Mouse (Mus musculus) midbrain, embryonic 10.5 days (tissue): ENCODE results near the gene Cdh13. TPM values are rescaled to one million over a fixed set of nuclear protein-coding genes. Genes with fewer than 3 reads are reported as not detected.

Source experiments
- DNase-seq: peaks from one replicate; pipeline ENCODE4 v3.0.0-alpha.2; 2017; ENCODE audit warnings: low spot score
- H3K27ac ChIP-seq: fragments of 300-500 bp; sonication (generic); replicated peaks from 2 replicates; pipeline ENCODE4 v1.5.1; 2016; ENCODE audit warnings: mild to moderate bottlenecking
- H3K27me3 ChIP-seq: fragments of 300-500 bp; sonication (generic); 2 replicates; pipeline ENCODE4 v1.6.1; 2016; ENCODE audit warnings: low read depth, mild to moderate bottlenecking; ENCODE audit not compliant: poor library complexity, severe bottlenecking
- H3K36me3 ChIP-seq: fragments of 300-500 bp; sonication (generic); 2 replicates; pipeline ENCODE4 v1.6.1; 2016; ENCODE audit warnings: mild to moderate bottlenecking, moderate library complexity
- H3K4me1 ChIP-seq: fragments of 300-500 bp; sonication (generic); 2 replicates; pipeline ENCODE4 v1.6.1; 2016
- H3K4me3 ChIP-seq: fragments of 300-500 bp; sonication (generic); 2 replicates; pipeline ENCODE4 v1.5.1; 2016; ENCODE audit warnings: mild to moderate bottlenecking, moderate library complexity
- H3K9me3 ChIP-seq: fragments of 300-500 bp; sonication (generic); replicated peaks from 2 replicates; pipeline ENCODE4 v1.6.1; 2016; ENCODE audit warnings: mild to moderate bottlenecking
- whole genome bisulfite sequencing: fragments of 180-500 bp; shearing (Covaris S2); methylation state at CpG from one replicate; pipeline ENCODE4 v1.1.7; 2016; 5-methylcytosine and 5-hydroxymethylcytosine counted together
- polyA plus RNA-seq: library from polyadenylated mRNA; unstranded; fragments of >200 nt; fragmentation: Nextera tagmentation; extraction: Ambion mirVana; gene quantifications from 2 replicates; pipeline ENCODE4 v1.2.1, GENCODE M21; 2016

Gene Cdh13
- polyA plus RNA-seq, 1 experiment from 2014 or later, result 2.5 TPM

DNA sequence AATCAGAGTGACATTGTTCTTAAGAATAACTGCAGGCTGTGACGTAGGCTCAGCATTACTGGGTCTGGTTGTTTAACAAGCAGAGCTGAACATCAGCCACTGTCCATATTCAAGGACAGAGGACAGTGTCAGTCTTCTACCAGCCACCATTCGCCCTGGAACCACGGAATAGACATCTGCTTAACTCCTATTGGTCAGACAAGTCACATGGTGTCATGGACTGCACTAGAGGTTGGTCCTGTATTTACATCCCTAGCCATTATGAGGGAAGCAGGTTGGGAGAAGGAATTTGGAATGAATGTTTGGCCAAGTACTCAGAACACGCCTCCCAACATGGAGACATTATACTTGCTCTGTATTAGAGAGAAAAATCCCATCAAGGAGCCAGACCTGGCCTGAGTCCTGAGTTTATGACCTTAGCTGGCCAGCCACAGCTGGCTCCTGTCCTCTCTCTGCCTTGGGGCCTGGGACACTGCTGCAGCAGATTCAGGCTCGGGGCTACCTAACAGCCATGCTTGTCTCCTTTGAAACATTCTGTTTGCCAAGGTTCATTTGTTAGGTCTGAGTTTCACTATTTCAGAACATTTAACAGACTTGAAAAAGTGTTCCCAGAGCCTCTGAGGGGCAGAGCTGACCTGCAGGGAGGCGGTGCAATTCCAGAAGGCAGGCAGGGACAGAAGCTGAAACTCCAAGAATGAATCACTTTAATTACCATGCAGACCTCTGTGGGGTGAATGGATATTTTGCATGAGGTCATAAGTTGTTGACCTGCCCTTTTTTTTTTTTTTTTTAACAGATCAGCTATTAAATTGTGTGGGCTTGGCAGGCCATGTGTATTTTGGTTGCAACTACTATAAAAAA is 282.6 kb downstream of the Cdh13 start:
- H3K4me1 ChIP-seq, result peaks cover 4% of the 10 kb centered on the region; the same call in 1 of the 2 replicates
- no peaks in the 10 kb centered on the region for H3K36me3 ChIP-seq
- no peaks in the 10 kb centered on the region for H3K27me3 ChIP-seq
- H3K4me3 ChIP-seq, result no peak overlapping the region
- no peak overlapping the region for H3K27ac ChIP-seq
- DNase-seq, result no peak
- no peaks in the 10 kb centered on the region for H3K9me3 ChIP-seq
- WGBS, result 81% methylated on average over 6 of the region's 6 CpGs

- 78% methylated on average over 8 of the region's 8 CpGs for WGBS
- H3K27me3 ChIP-seq, result no peaks in the 10 kb centered on the region
- no peak overlapping the region for H3K27ac ChIP-seq
- DNase-seq, result no peak
- no peaks in the 10 kb centered on the region for H3K36me3 ChIP-seq
- H3K4me3 ChIP-seq, result no peak overlapping the region
- H3K9me3 ChIP-seq, result no peaks in the 10 kb centered on the region
- H3K4me1 ChIP-seq, result peaks cover 4% of the 10 kb centered on the region; the same call in 1 of the 2 replicates
Measured at GRCm38 (mm10) chr8:118569366-118569765, 285.8 kb downstream of the Cdh13 start.

GRCm38 (mm10) chr8:118581256-118581655 is 297.7 kb downstream of the Cdh13 start:
- no peak overlapping the region for H3K27ac ChIP-seq
- WGBS, result 82% methylated on average over 1 of the region's 1 CpGs
- no peak overlapping the region for H3K4me3 ChIP-seq
- no peak for DNase-seq
- H3K4me1 ChIP-seq, result no peaks in the 10 kb centered on the region
- no peaks in the 10 kb centered on the region for H3K27me3 ChIP-seq
- peaks cover 6% of the 10 kb centered on the region; the same call in 1 of the 2 replicates for H3K9me3 ChIP-seq
- H3K36me3 ChIP-seq, result no peaks in the 10 kb centered on the region

DNA sequence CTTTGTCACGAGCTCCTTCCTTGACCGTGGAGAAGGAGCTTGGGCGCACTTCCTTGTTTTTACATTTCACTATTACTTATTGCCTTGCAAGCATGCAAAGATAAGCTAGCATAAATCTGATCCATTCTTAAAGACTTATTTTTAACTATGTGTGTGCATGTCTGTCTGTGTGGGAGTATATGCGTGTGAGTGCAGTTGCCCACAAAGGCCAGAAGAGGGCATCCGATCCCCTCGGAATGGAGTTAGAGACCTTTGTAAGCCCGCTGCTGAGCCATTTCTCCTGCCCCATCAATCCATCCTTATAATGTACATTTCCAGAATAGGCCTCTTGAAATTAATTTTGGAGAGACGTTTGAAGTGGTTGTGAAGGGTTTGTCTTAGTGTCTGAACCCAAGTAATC is 298.7 kb downstream of the Cdh13 start:
- no peak overlapping the region for H3K4me3 ChIP-seq
- H3K36me3 ChIP-seq, result no peaks in the 10 kb centered on the region
- WGBS, result 93% methylated on average over 8 of the region's 8 CpGs
- H3K4me1 ChIP-seq, result no peaks in the 10 kb centered on the region
- H3K9me3 ChIP-seq, result peaks cover 6% of the 10 kb centered on the region; the same call in 1 of the 2 replicates
- no peaks in the 10 kb centered on the region for H3K27me3 ChIP-seq
- no peak for DNase-seq
- H3K27ac ChIP-seq, result no peak overlapping the region

DNA sequence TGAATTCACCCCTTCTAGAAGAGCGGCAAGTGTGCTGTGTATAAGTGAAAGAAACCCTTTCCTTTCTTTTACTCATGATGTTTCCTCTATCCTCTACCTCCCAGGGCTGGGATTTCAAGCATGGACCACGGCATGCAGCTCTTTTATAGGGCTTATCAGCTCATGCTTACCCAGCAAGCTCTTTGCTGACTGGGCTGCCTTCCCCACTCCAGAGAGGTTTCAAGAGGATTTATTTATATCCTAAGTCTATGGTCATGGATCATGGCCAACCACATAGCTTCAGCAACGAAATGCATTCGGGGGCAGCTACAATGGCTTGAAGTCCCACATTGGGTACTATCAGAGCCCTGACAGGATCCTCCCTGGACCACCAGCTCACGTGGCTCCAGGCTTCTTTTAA is 304.4 kb downstream of the Cdh13 start:
- Histone ChIP-seq H3K27me3 (no peaks in the 10 kb centered on the region), H3K36me3 (no peaks in the 10 kb centered on the region), H3K27ac (no peak overlapping the region), H3K9me3 (no peaks in the 10 kb centered on the region), H3K4me1 (no peaks in the 10 kb centered on the region), H3K4me3 (no peak overlapping the region)
- no peak for DNase-seq
- WGBS, result 87% methylated on average over 5 of the region's 5 CpGs

DNA sequence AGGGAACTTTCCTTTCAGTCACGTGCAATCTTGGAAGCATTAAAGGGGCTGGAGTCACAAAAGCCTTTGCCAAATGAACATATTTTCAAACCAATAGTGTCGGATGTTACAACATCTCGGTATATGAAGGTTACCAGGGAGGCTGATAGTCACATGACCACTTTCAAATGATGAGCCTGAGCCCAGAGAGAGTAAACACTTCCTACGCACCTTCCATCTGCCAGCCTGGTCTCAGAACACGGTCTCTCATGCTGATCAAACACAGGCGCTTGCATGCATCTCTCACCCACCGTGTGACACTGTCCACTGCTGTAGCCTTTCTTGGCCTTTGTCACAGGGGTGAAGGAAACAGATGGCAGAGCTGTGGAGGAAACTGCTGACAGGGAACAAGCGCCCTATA is 313.3 kb downstream of the Cdh13 start:
- Histone ChIP-seq H3K27me3 (no peaks in the 10 kb centered on the region), H3K36me3 (no peaks in the 10 kb centered on the region), H3K4me1 (no peaks in the 10 kb centered on the region), H3K4me3 (no peak overlapping the region), H3K27ac (no peak overlapping the region), H3K9me3 (no peaks in the 10 kb centered on the region)
- DNase-seq, result no peak
- 93% methylated on average over 8 of the region's 8 CpGs for WGBS

GRCm38 (mm10) chr8:118601376-118601775 is 317.8 kb downstream of the Cdh13 start:
- Histone ChIP-seq H3K27ac (no peak overlapping the region), H3K4me3 (no peak overlapping the region), H3K9me3 (no peaks in the 10 kb centered on the region), H3K4me1 (peaks cover 3% of the 10 kb centered on the region; the same call in 1 of the 2 replicates), H3K27me3 (no peaks in the 10 kb centered on the region), H3K36me3 (no peaks in the 10 kb centered on the region)
- WGBS, result 90% methylated on average over 8 of the region's 8 CpGs
- no peak for DNase-seq

DNA sequence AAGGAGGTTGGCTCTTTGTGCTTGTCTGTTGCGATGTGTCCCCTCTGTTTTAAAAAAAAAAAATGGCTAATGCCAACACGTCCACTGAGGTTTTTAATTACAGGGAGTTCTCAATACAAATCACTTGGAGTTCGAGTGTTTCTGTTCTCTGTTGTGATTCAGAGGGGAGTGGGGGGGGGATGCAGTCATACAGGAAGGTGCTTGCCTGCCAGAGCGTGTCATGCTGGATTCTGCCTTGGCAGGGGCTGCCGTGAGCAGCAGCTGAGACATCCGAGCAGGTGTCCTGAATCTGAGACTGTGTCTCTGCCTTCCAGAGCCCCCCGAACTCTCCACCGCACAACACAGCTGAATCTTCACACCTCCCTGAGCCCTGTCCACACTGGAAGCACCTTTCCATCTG is 318.5 kb downstream of the Cdh13 start:
- Histone ChIP-seq H3K9me3 (no peaks in the 10 kb centered on the region), H3K27ac (no peak overlapping the region; the same call in 1 of the 2 replicates), H3K4me3 (no peak overlapping the region), H3K27me3 (no peaks in the 10 kb centered on the region), H3K36me3 (no peaks in the 10 kb centered on the region), H3K4me1 (peaks cover 3% of the 10 kb centered on the region; the same call in 1 of the 2 replicates)
- 83% methylated on average over 8 of the region's 8 CpGs for WGBS
- DNase-seq, result no peak

GRCm38 (mm10) chr8:118611551-118611950 is 328.0 kb downstream of the Cdh13 start:
- H3K27ac ChIP-seq, result no peak overlapping the region
- no peak overlapping the region for H3K4me3 ChIP-seq
- no peaks in the 10 kb centered on the region for H3K36me3 ChIP-seq
- H3K9me3 ChIP-seq, result no peaks in the 10 kb centered on the region
- DNase-seq, result no peak
- WGBS, result 85% methylated on average over 10 of the region's 10 CpGs
- H3K27me3 ChIP-seq, result no peaks in the 10 kb centered on the region
- no peaks in the 10 kb centered on the region for H3K4me1 ChIP-seq

DNA sequence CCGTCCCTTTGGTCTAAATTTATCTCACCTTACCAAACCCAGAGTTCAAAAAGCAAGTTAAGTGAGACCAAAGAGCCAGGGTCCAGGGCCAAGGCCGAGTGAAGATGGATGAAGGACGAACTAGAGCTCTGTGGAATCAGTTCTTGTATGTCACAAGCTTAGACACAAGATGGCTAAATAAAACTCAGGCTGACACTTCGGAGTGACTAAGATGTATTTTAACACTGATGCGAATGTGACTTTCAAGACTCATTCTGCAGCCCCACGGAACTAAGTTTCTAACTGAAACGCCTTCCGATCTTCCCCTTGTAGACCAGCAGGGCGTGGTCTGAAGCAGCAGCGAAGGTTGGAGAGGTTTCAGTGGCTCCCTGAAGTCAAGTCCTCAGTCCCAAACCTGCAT is 334.7 kb downstream of the Cdh13 start:
- no peak overlapping the region for H3K27ac ChIP-seq
- 91% methylated on average over 10 of the region's 10 CpGs for WGBS
- no peak for DNase-seq
- no peak overlapping the region for H3K4me3 ChIP-seq
- no peaks in the 10 kb centered on the region for H3K36me3 ChIP-seq
- no peaks in the 10 kb centered on the region for H3K27me3 ChIP-seq
- H3K4me1 ChIP-seq, result no peaks in the 10 kb centered on the region
- no peaks in the 10 kb centered on the region for H3K9me3 ChIP-seq

DNA sequence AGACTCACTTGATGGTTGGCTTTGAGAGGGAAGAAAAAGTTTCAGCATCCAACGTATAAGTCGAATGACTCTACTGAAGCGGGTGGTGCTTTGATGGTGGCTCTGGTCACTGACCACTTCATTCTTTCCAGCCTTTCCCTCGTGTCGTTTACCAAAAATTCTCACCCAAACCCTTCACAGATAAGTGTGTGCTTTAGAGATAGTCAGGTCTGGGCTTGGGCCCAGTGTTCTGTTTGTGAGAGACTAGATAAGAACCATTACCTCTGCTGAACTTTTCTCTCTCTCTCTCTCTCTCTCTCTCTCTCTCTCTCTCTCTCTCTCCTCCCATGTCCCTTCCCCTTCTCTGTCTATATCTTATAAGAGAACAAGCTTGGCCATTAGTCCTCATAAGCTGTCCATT is 342.9 kb downstream of the Cdh13 start:
- Histone ChIP-seq H3K27me3 (no peaks in the 10 kb centered on the region), H3K4me3 (no peak overlapping the region), H3K4me1 (no peaks in the 10 kb centered on the region), H3K36me3 (no peaks in the 10 kb centered on the region), H3K27ac (no peak overlapping the region), H3K9me3 (no peaks in the 10 kb centered on the region)
- DNase-seq, result no peak
- 85% methylated on average over 5 of the region's 5 CpGs for WGBS

DNA sequence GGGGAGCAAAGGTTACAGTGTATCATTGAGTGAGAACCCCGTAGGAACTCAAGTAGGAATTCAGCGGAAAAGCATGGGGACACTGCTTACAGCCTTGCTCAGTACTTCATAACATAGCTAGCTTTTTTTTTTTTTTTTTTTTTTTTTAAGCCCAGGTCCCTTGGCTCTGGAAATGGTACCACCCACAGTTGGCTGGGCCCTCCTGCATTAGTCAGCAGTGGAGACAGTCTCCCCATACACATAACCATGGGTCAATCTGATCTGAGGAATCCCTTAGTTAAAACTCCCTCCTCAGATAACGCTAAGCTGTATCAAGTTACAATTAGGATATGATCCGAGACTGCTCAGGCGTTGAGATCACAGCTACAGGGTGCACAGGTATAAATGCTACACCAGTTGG is 344.2 kb downstream of the Cdh13 start:
- Histone ChIP-seq H3K9me3 (no peaks in the 10 kb centered on the region), H3K4me1 (no peaks in the 10 kb centered on the region), H3K4me3 (no peak overlapping the region), H3K36me3 (no peaks in the 10 kb centered on the region), H3K27me3 (no peaks in the 10 kb centered on the region), H3K27ac (no peak overlapping the region)
- 87% methylated on average over 5 of the region's 5 CpGs for WGBS
- DNase-seq, result no peak

- no peak overlapping the region for H3K4me3 ChIP-seq
- no peaks in the 10 kb centered on the region for H3K4me1 ChIP-seq
- no peaks in the 10 kb centered on the region for H3K27me3 ChIP-seq
- H3K27ac ChIP-seq, result no peak overlapping the region
- H3K9me3 ChIP-seq, result no peaks in the 10 kb centered on the region
- DNase-seq, result no peak
- WGBS, result 76% methylated on average over 8 of the region's 8 CpGs
- no peaks in the 10 kb centered on the region for H3K36me3 ChIP-seq
Measured at GRCm38 (mm10) chr8:118628702-118629101, 345.2 kb downstream of the Cdh13 start.
